Mouse (Mus musculus) stomach, postnatal 0 days (tissue): Measurements from ENCODE around the gene Atp10a.

Experiments
- CTCF ChIP-seq: IDR thresholded peaks from 2 replicates; pipeline ENCODE4 v1.5.1; 2016; ENCODE audit warnings: antibody characterized with exemption, low read depth, mild to moderate bottlenecking, moderate library complexity
- EP300 ChIP-seq: optimal IDR thresholded peaks from 2 replicates; pipeline ENCODE3; 2016; ENCODE audit warnings: antibody characterized with exemption

- no peak for TF ChIP-seq CTCF
- no peak for TF ChIP-seq EP300
Measured at GRCm38 (mm10) chr7:58759265-58759664, 103.3 kb downstream of the Atp10a start.
